Mouse (Mus musculus) CH12.LX (cell line): Measurements from ENCODE around the gene Tgfbi. TPM values are rescaled to one million over a fixed set of nuclear protein-coding genes. Genes with fewer than 3 reads are reported as not detected.

Experiments
- DNase-seq: peaks from one replicate; pipeline ENCODE4 v3.0.0-alpha.2; 2013; ENCODE audit errors: extremely low read depth
- H3K27ac ChIP-seq: 2 replicates; pipeline ENCODE4 v1.5.1; 2012; ENCODE audit warnings: low read depth, mild to moderate bottlenecking, control low read depth, moderate library complexity; ENCODE audit not compliant: insufficient read depth
- H3K27me3 ChIP-seq: replicated peaks from 2 replicates; pipeline ENCODE3; 2012; ENCODE audit warnings: inconsistent platforms
- H3K36me3 ChIP-seq, 2 experiments: replicated peaks in 1 of 2; 2 replicates each; pipeline versions ENCODE3 to v1.6.1; 2012; ENCODE audit warnings: inconsistent platforms in 1 of 2, low read length in 1 of 2, mild to moderate bottlenecking in 1 of 2, mixed read lengths in 1 of 2, moderate library complexity in 1 of 2; ENCODE audit not compliant: control insufficient read depth in 1 of 2, insufficient read depth in 1 of 2
- H3K4me1 ChIP-seq, 2 experiments: 2 replicates each; pipeline ENCODE4 v1.6.1; 2012; ENCODE audit warnings: inconsistent platforms in 1 of 2, moderate library complexity in 1 of 2; ENCODE audit not compliant: insufficient read depth in 2 of 2, control insufficient read depth in 1 of 2
- H3K4me2 ChIP-seq: 2 replicates; pipeline ENCODE4 v1.6.1; 2012; ENCODE audit warnings: low read depth, mild to moderate bottlenecking, control low read depth; ENCODE audit not compliant: poor library complexity, insufficient read depth, severe bottlenecking
- H3K4me3 ChIP-seq, 3 experiments: fragments of 150-350 bp in 1 of 3; sonication (generic) in 1 of 3; replicated peaks in 1 of 3; 2 replicates each; pipeline versions ENCODE3 to v1.5.1; 2011 to 2012; ENCODE audit warnings: low read depth in 2 of 3, low read length in 2 of 3, mild to moderate bottlenecking in 2 of 3, moderate library complexity in 2 of 3, control low read depth in 1 of 3, improper control_type of control experiment in 1 of 3, inconsistent platforms in 1 of 3, mixed read lengths in 1 of 3; ENCODE audit not compliant: poor library complexity in 1 of 3
- H3K79me2 ChIP-seq: replicated peaks from 2 replicates; pipeline ENCODE4 v1.6.1; 2012; ENCODE audit warnings: mild to moderate bottlenecking, moderate library complexity; ENCODE audit not compliant: control insufficient read depth, poor library complexity, insufficient read depth, severe bottlenecking; ENCODE audit errors: extremely low read depth
- H3K9ac ChIP-seq: 2 replicates; pipeline ENCODE4 v1.6.1; 2012; ENCODE audit warnings: low read depth, mild to moderate bottlenecking, control low read depth, moderate library complexity; ENCODE audit not compliant: insufficient read depth
- H3K9me3 ChIP-seq: replicated peaks from 2 replicates; pipeline ENCODE3; 2012; ENCODE audit warnings: low read length, inconsistent platforms, mixed read lengths
- CTCF ChIP-seq, 2 experiments: IDR thresholded peaks in 1 of 2; conservative IDR thresholded peaks in 1 of 2; 2 replicates each; pipeline ENCODE4 v1.5.1; 2011 to 2012; ENCODE audit warnings: low read depth in 2 of 2, low read length in 2 of 2, improper control_type of control experiment in 1 of 2, inconsistent platforms in 1 of 2, mild to moderate bottlenecking in 1 of 2, moderate library complexity in 1 of 2
- ELF1 ChIP-seq: IDR thresholded peaks from 2 replicates; pipeline ENCODE4 v1.6.1; 2014; ENCODE audit warnings: low read depth, mild to moderate bottlenecking, inconsistent platforms, low read length, improper control_type of control experiment
- JUN ChIP-seq: IDR thresholded peaks from 2 replicates; pipeline ENCODE4 v1.6.1; 2011; ENCODE audit warnings: low read depth, mild to moderate bottlenecking, low read length, improper control_type of control experiment, moderate library complexity; ENCODE audit not compliant: insufficient read depth
- JUND ChIP-seq: conservative IDR thresholded peaks from 2 replicates; pipeline ENCODE4 v1.6.1; 2011; ENCODE audit warnings: low read depth, low read length, improper control_type of control experiment
- MEF2A ChIP-seq: IDR thresholded peaks from 2 replicates; pipeline ENCODE4 v1.6.1; 2014; ENCODE audit warnings: low read depth, mild to moderate bottlenecking, inconsistent platforms, low read length, improper control_type of control experiment, borderline replicate concordance
- MXI1 ChIP-seq: IDR thresholded peaks from 2 replicates; pipeline ENCODE4 v1.6.1; 2011; ENCODE audit warnings: mild to moderate bottlenecking, low read depth, low read length, improper control_type of control experiment
- MYC ChIP-seq: IDR thresholded peaks from 2 replicates; pipeline ENCODE4 v1.6.1; 2011; ENCODE audit warnings: low read depth, mild to moderate bottlenecking, improper control_type of control experiment, low read length
- NELFE ChIP-seq: IDR thresholded peaks from 2 replicates; pipeline ENCODE4 v1.6.1; 2011; ENCODE audit warnings: low read depth, low read length, improper control_type of control experiment
- NRF1 ChIP-seq: IDR thresholded peaks from 2 replicates; pipeline ENCODE4 v1.6.1; 2014; ENCODE audit warnings: low read depth, mild to moderate bottlenecking, inconsistent platforms, low read length, improper control_type of control experiment, moderate library complexity
- POLR2A ChIP-seq: IDR thresholded peaks from 2 replicates; pipeline ENCODE4 v1.6.1; 2011; ENCODE audit warnings: low read depth, mild to moderate bottlenecking, improper control_type of control experiment, low read length
- POLR2AphosphoS2 ChIP-seq: IDR thresholded peaks from 2 replicates; pipeline ENCODE4 v1.6.1; 2011; ENCODE audit warnings: low read depth, low read length, improper control_type of control experiment
- RAD21 ChIP-seq: IDR thresholded peaks from 2 replicates; pipeline ENCODE4 v1.6.1; 2011; ENCODE audit warnings: low read depth, mild to moderate bottlenecking, low read length, improper control_type of control experiment, moderate library complexity
- TCF12 ChIP-seq: IDR thresholded peaks from 2 replicates; pipeline ENCODE4 v1.6.1; 2014; ENCODE audit warnings: low read depth, mild to moderate bottlenecking, inconsistent platforms, low read length, improper control_type of control experiment
- UBTF ChIP-seq: IDR thresholded peaks from 2 replicates; pipeline ENCODE4 v1.6.1; 2012; ENCODE audit warnings: low read depth, mild to moderate bottlenecking, inconsistent platforms, low read length, improper control_type of control experiment, moderate library complexity
- USF2 ChIP-seq: conservative IDR thresholded peaks from 2 replicates; pipeline ENCODE4 v1.6.1; 2011; ENCODE audit warnings: low read depth, low read length, improper control_type of control experiment
- ZC3H11A ChIP-seq: IDR thresholded peaks from 2 replicates; pipeline ENCODE4 v1.6.1; 2012; ENCODE audit warnings: low read depth, mild to moderate bottlenecking, inconsistent platforms, low read length, improper control_type of control experiment
- ZKSCAN1 ChIP-seq: IDR thresholded peaks from 2 replicates; pipeline ENCODE4 v1.6.1; 2012; ENCODE audit warnings: low read depth, inconsistent platforms, low read length, improper control_type of control experiment, borderline replicate concordance
- ZNF384 ChIP-seq: IDR thresholded peaks from 2 replicates; pipeline ENCODE4 v1.6.1; 2012; ENCODE audit warnings: low read depth, low read length, improper control_type of control experiment, inconsistent platforms
- dilution Hi-C: fragments of 300-500 bp; cut with MboI; formaldehyde crosslinking; loops from 2 replicates; pipeline ENCODE4 v1.14.3; 2020; ENCODE audit warnings: low sequenced_read_pairs; ENCODE audit not compliant: extremely low pct_unique_long_range_greater_than_20kb, extremely low pct_ligation_motif_present
- in situ Hi-C: fragments of 300-500 bp; cut with MboI; formaldehyde crosslinking; loops from 3 replicates; pipeline ENCODE4 v1.14.3; 2019; ENCODE audit warnings: low sequenced_read_pairs, low pct_ligation_motif_present, low pct_unique_long_range_greater_than_20kb, mixed read lengths
- polyA plus RNA-seq: library from polyadenylated mRNA; unstranded; fragments of >175 nt; gene quantifications from 2 replicates; pipeline ENCODE4 v1.2.1, GENCODE M21; 2012; ENCODE audit warnings: low read depth; ENCODE audit not compliant: insufficient read length
- total RNA-seq, 2 experiments: library from RNA; depleted of rRNA; stranded (reverse); fragments of 300-350 nt in 1 of 2; fragments of >200 nt in 1 of 2; gene quantifications; 2 replicates each; pipeline ENCODE4 v1.2.3; 2012 to 2014

Tgfbi gene
- total and polyA plus RNA-seq, 3 experiments, result not detected

- H3K9ac ChIP-seq, result no peak overlapping the region
- TF ChIP-seq RAD21 (no peak), ZNF384 (no peak), UBTF (no peak), ZC3H11A (no peak), NRF1 (no peak), MEF2A (no peak), NELFE (no peak), ELF1 (no peak), JUND (no peak), CTCF (conservative IDR thresholded peaks at IDR 0.05 in 1 of 2, IDR thresholded peaks at IDR 0.05 in 1 of 2; ENCODE audit: low read depth in 2 of 2, low read length in 2 of 2) (no peak), JUN (no peak), TCF12 (no peak), MYC (no peak), ZKSCAN1 (no peak)
- no peaks in the 10 kb centered on the region for H3K79me2 ChIP-seq
- no peak overlapping the region for H3K4me3 ChIP-seq
- DNase-seq, result no peak
- no peaks in the 10 kb centered on the region; a peak in 1 of 4 replicates for H3K4me1 ChIP-seq
- in situ Hi-C loops (no loop called here), dilution Hi-C loops (no loop called here)
- H3K27ac ChIP-seq, result no peak overlapping the region
- no peaks in the 10 kb centered on the region for H3K36me3 ChIP-seq
- H3K9me3 ChIP-seq, result no peaks in the 10 kb centered on the region
- peaks cover 95% of the 10 kb centered on the region for H3K27me3 ChIP-seq
- H3K4me2 ChIP-seq, result no peak overlapping the region
These were observed 2.6 kb upstream of the Tgfbi start for GRCm38 (mm10) chr13:56606724-56607123.

GRCm38 (mm10) chr13:56607225-56607624 is 2.1 kb upstream of the Tgfbi start:
- no peak for DNase-seq
- H3K27me3 ChIP-seq, result peaks cover 97% of the 10 kb centered on the region
- H3K27ac ChIP-seq, result no peak overlapping the region
- no peaks in the 10 kb centered on the region for H3K36me3 ChIP-seq
- H3K4me2 ChIP-seq, result no peak overlapping the region
- TF ChIP-seq POLR2A, result no peak
- TF ChIP-seq NRF1, result no peak
- TF ChIP-seq TCF12, result no peak
- no peak for TF ChIP-seq MXI1
- TF ChIP-seq JUND, result no peak
- TF ChIP-seq ZKSCAN1, result no peak
- no peak for TF ChIP-seq JUN
- TF ChIP-seq USF2, result no peak
- TF ChIP-seq NELFE, result no peak
- no peak for TF ChIP-seq POLR2AphosphoS2
- TF ChIP-seq ZC3H11A, result no peak
- TF ChIP-seq MYC, result no peak
- H3K9me3 ChIP-seq, result no peaks in the 10 kb centered on the region
- H3K4me1 ChIP-seq, result no peaks in the 10 kb centered on the region; a peak in 1 of 4 replicates
- H3K79me2 ChIP-seq, result no peaks in the 10 kb centered on the region
- no peak overlapping the region for H3K9ac ChIP-seq
- H3K4me3 ChIP-seq, result no peak overlapping the region
- in situ Hi-C loops, result no loop called here
- dilution Hi-C loops, result no loop called here
